Mouse (Mus musculus) MN1 (cell line): ENCODE measurements around the gene Inafm1.
"Not testable (repeated sequence)": the region's sequence is repeated elsewhere in the genome, so short reads cannot be mapped to it uniquely, and the experiment has no call there.

Source experiments
- DNase-seq: peaks from one replicate; pipeline ENCODE4 v3.0.0-alpha.2; 2016; ENCODE audit warnings: low spot score

Gene Inafm1

GRCm38 (mm10) chr7:16263015-16263787, 10.2 kb downstream of the Inafm1 start:
- peak; percentile 80 for DNase-seq

DNA sequence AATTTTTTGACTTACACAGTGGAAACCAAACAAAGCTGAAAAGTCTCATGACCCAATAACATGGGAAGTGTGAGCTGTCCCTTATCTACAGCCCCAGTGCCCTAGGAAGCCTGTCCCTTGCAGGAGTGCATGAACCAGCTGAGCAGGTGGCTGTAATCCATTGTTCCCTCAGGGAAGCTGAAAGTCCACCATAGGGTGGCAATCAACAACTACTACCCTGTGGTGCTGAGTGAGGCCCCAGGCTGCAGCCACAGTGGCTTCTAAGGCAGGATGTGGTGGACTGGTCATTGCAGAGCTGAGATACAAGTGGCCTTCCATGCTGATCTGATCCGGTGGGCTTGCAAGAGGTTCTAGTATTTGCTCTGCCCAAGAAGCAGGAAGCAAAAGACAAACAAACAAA, 12.3 kb downstream of the Inafm1 start:
- DNase-seq, result no peak

DNA sequence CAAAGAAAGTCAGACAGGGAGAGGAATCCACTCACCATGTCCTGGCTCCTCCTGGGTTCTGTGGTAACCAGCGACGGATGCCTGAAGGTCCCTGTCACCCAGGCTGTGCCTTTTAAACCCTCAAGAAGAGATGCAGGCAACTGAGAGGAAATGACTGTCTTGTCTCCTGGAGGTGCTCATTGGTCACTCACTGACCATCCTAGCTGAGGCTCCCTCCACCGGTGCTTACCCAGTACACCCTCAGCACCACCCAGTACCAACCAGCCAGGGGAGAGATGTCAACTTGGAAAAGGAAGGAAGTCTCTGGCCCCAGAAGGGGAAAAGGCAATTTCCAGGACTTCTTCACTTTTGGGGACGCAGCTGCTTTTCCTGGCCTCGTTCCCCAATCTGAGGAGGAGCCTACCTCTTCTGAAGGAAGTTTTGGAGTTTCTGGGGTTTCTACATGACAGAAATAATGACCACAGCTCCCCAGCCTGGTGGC, 14.3 kb downstream of the Inafm1 start, which contains the start of gene C5ar1:
Gene C5ar1 (minus strand): TSS at position 431 of the 481 bp plus-strand sequence.
- DNase-seq, result no peak

- DNase-seq, result no peak
Measured at GRCm38 (mm10) chr7:16257830-16258229, 15.6 kb downstream of the Inafm1 start.

DNA sequence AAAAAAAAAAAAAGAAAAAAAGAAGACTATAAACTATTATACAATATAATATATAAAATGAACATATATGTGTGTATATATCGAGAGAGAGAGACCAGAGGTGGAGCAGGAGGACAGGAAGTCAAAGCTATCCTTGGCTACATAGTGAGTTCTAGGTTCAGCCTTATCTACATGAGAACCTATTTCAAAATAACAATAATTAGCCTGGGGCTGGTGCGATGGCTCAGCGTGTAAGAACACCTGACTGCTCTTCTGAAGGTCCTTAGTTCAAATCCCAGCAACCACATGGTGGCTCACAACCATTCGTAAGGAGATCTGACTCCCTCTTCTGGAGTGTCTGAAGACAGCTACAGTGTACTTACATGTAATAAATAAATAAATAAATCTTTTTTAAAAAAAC, 17.5 kb downstream of the Inafm1 start:
- not testable (repeated sequence) for DNase-seq

DNA sequence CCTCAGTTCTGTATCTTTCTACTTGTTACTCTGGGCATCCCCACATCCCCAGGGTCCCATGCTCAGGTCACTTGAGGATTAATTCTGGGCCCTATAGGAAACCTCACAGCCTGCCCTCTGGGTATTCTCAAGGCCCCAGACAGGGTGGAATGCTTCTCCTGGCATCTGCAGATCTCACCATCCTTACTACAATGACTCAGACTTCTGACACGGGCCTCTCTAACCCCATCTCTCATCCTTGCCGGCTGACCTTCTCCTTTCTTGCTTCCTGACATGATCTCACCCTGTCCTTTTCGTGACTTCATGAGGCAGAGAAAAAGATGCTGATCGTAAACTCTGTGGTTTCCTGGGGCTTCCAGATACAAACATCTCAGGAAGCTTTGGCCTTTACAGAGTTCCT, 19.2 kb downstream of the Inafm1 start:
- no peak for DNase-seq

DNA sequence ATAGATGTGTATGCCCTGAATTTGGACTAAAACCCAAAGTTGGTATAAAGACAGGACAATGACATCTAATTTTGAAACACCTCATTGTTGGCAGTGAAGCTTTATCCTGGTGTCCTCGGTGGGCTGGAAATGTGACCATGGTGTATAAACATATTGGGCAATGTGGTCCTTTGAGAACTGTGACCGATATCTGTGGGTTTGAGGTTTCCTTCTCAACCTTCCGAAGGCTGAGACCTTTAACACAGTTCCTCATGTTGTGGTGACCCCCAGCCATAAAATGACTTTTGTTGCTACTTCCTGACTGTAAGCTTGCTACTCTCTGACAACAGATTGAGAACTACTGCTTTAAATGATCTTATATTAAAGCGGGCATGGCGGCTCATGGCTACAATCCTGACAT, 22.7 kb downstream of the Inafm1 start:
- DNase-seq, result no peak

GRCm38 (mm10) chr7:16245958-16246357, 27.5 kb downstream of the Inafm1 start:
- no peak for DNase-seq

- no peak for DNase-seq
Measured at GRCm38 (mm10) chr7:16244067-16244466, 29.4 kb downstream of the Inafm1 start, which contains the start of gene C5ar2. TSS of gene C5ar2 (minus strand) at chr7:16244154.

GRCm38 (mm10) chr7:16242198-16242597, 31.2 kb downstream of the Inafm1 start:
- DNase-seq, result no peak

GRCm38 (mm10) chr7:16241787-16242186, 31.6 kb downstream of the Inafm1 start:
- no peak for DNase-seq

GRCm38 (mm10) chr7:16240978-16241303, 32.5 kb downstream of the Inafm1 start:
- no peak for DNase-seq

DNA sequence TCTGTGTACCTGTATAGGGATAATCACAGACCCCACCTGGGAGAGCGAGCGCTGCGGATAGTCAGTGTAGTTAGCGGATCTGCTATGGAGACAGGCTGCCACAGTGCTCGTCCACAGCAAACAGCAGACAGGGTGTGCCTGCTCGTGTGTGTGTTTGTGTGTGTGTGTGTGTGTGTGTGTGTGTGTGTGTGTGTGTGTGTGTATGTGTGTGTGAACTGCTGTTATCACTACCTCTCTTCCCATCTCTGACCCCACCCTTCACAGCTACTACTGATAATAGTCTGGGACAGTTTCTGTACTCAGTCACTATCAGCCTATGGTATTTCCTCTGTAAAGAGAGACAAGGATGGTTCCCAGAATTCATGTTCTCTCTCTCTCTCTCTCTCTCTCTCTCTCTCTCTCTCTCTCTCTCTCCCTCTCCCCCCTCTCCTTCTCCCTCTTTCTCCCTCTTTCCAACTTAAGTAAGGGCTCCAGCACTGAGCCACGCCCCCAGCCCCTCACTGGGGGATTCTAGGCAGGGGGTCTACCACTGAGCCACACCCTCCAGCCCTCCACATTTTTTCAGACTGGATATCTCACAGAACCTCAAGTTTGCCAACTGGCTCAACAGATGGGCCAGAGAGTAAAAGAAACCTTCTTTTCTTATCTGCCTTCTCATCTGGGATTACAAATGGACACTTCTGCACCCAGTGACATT, 33.0 kb downstream of the Inafm1 start:
- no peak for DNase-seq

DNA sequence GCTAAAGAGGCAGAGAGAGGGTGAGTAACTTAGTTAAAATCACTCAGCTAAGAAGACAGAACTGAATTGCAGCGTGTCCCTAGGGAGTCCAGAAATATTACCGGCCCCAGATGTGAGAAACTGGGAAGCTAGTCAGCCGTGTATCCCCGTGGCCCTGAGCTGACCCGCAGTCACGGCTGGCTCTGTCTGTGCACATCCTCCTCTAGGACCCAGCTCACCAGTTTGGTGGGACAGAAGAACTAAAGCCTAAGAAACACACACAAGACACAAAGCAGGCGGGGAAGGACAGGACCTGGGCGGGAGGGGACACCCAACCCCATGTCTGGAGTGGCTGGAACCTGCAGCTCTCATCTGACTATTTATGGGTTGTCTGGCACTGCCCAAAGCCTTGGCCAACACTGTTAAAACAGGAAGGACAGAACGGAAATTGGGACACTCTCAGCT, 33.8 kb downstream of the Inafm1 start:
- peak; percentile 18 for DNase-seq

DNA sequence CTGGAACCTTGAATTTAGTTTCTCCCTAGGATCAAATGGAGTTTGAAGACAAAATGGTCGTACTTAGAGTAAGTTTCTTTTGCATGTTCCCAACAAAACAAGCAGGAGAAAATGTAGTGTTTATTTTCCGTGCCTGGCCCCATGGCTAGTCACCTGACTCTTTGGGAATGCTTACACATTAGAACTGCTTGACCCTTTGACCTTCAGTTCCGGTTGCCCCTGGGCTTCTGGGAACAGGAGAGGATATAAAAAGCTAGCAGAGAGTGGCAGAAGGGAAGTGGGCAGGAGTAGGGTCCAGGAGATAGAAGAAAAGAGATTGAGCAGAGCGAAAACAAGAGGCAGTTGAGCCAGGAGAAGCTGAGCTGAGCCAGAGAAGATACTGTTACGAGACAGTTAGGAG, 43.5 kb downstream of the Inafm1 start:
- DNase-seq, result peak; percentile 22
